Mouse (Mus musculus): ENCODE results near the gene Soga1. TPM values are rescaled to one million over a fixed set of nuclear protein-coding genes. Genes with fewer than 3 reads are reported as not detected.

Soga1 gene
- polyA plus RNA-seq, 1 experiment = 40.2 TPM

- TF ChIP-seq POLR2A (IDR thresholded peaks at IDR 0.05; ENCODE audit: borderline replicate concordance, extremely low read depth, insufficient read depth, insufficient read length, poor library complexity, severe bottlenecking) = no peak
- DNase-seq (ENCODE audit: low read depth) = no peak
Observed at GRCm38 (mm10) chr2:157007234-157007596, 71.8 kb downstream of the Soga1 start.

DNA sequence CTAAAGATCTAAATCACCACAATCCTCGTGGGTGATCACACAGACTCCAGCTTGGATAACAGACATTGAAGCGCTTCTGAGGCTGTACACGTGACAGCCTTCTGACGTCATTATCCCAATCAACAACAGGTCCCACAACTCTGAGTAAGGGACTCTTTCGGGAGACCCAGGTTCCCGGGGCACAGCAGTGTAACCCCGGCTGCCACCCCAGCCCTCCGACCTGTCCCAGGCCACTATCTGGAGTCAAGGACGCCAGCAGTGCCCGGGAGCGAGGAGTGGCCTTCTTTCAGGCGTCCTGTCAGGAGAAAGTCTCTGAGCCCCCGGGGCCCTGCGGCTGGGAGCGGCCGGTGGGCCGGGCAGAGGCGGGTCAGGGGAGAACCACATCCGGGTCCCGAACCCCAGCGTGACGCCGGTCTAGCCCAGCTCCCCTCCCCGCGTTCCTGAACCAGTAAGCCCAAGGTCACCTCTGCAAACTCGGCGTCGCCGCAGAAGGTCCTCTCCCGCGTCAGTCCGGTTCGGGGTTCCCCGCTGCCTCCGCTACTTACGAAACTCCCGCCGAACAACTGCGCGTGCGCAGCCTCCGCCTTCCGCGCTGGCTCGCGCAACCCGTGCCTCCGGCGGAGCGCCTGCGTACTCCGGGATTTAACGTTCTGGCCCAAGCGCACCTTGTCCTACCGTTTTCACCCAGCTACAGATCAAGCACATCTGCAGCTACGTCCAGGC is 72.4 kb downstream of the Soga1 start, which contains the start of gene Dsn1:
Gene Dsn1 (minus strand): TSS at position 644 of the 723 bp plus-strand sequence.
- no peak for TF ChIP-seq CTCF (IDR thresholded peaks at IDR 0.05; ENCODE audit: borderline replicate concordance, extremely low read depth, insufficient read depth, insufficient read length)
- TF ChIP-seq POLR2A (IDR thresholded peaks at IDR 0.05; ENCODE audit: borderline replicate concordance, extremely low read depth, insufficient read depth, insufficient read length, poor library complexity, severe bottlenecking) = peak; percentile 40; the same call in 1 of the 2 replicates
- DNase-seq (ENCODE audit: low read depth) = peak; percentile 95

- no peak for DNase-seq (ENCODE audit: low read depth)
- no peak for TF ChIP-seq POLR2A (IDR thresholded peaks at IDR 0.05; ENCODE audit: borderline replicate concordance, extremely low read depth, insufficient read depth, insufficient read length, poor library complexity, severe bottlenecking)
Observed at GRCm38 (mm10) chr2:157002321-157002720, 76.7 kb downstream of the Soga1 start.

DNA sequence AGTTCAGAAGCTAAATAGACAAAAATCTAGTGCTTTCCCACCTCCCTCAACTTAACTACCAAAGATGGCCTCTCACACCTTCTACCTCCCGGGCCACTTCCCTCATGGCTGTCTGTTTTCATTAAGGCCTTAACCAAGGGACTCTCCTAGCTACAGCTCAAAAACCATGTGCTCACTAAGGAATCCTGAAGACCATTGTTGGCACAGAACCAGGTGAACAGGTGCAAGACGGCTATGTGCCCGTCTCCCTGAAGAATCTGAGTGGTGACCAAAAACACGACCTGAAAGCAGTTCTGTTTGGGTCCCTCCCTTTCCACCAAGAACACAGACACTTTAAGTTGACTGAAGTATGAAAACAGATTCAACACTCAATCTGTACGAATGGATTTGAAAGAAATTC is 80.8 kb downstream of the Soga1 start:
- no peak for TF ChIP-seq CTCF (IDR thresholded peaks at IDR 0.05; ENCODE audit: borderline replicate concordance, extremely low read depth, insufficient read depth, insufficient read length)
- TF ChIP-seq POLR2A (IDR thresholded peaks at IDR 0.05; ENCODE audit: borderline replicate concordance, extremely low read depth, insufficient read depth, insufficient read length, poor library complexity, severe bottlenecking) = no peak

GRCm38 (mm10) chr2:156996576-156996975 is 82.5 kb downstream of the Soga1 start:
- peak; percentile 64 for DNase-seq (ENCODE audit: low read depth)
- TF ChIP-seq CTCF (IDR thresholded peaks at IDR 0.05; ENCODE audit: borderline replicate concordance, extremely low read depth, insufficient read depth, insufficient read length) (peak; percentile 67; the same call in 1 of the 2 replicates), POLR2A (IDR thresholded peaks at IDR 0.05; ENCODE audit: borderline replicate concordance, extremely low read depth, insufficient read depth, insufficient read length, poor library complexity, severe bottlenecking) (no peak)

More for the DNA sequence above, 80.8 kb downstream of the Soga1 start:
- DNase-seq (ENCODE audit: low read depth) = no peak

- peak; percentile 47; the same call in 1 of the 2 replicates for TF ChIP-seq POLR2A (IDR thresholded peaks at IDR 0.05; ENCODE audit: borderline replicate concordance, extremely low read depth, insufficient read depth, insufficient read length, poor library complexity, severe bottlenecking)
- peak; percentile 47; the same call in 1 of the 2 replicates for TF ChIP-seq CTCF (IDR thresholded peaks at IDR 0.05; ENCODE audit: borderline replicate concordance, extremely low read depth, insufficient read depth, insufficient read length)
- peak; percentile 99 for DNase-seq (ENCODE audit: low read depth)
Observed at GRCm38 (mm10) chr2:156991470-156992319, 87.4 kb downstream of the Soga1 start, which contains the start of gene Ndrg3. Gene Ndrg3, minus strand, starts transcription at chr2:156992056.

- DNase-seq (ENCODE audit: low read depth) = peak; percentile 41
- no peak for TF ChIP-seq POLR2A (IDR thresholded peaks at IDR 0.05; ENCODE audit: borderline replicate concordance, extremely low read depth, insufficient read depth, insufficient read length, poor library complexity, severe bottlenecking)
- no peak for TF ChIP-seq CTCF (IDR thresholded peaks at IDR 0.05; ENCODE audit: borderline replicate concordance, extremely low read depth, insufficient read depth, insufficient read length)
Observed at GRCm38 (mm10) chr2:156990727-156991431, 88.2 kb downstream of the Soga1 start.

DNA sequence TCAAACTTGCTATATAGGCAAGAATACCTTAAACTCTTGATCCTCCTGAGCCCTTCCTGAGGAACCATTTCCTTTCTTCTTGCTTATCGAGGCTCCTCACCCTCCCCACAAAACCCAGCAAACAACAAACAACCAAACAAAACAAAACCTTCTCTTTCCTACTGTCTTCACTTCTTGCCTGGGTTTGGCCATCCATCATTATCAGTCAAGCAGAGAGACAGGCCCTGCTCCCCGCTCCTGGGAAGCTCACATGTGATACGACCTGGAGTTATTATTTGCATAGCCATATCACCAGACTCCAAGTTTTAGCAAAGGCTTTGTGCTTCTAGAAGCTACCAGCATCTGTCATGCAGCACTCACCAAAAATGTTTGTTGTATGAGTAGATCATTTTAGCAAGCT is 91.7 kb downstream of the Soga1 start:
- no peak for DNase-seq (ENCODE audit: low read depth)
- TF ChIP-seq CTCF (IDR thresholded peaks at IDR 0.05; ENCODE audit: borderline replicate concordance, extremely low read depth, insufficient read depth, insufficient read length) (no peak), POLR2A (IDR thresholded peaks at IDR 0.05; ENCODE audit: borderline replicate concordance, extremely low read depth, insufficient read depth, insufficient read length, poor library complexity, severe bottlenecking) (no peak)

GRCm38 (mm10) chr2:156982864-156983263 is 96.2 kb downstream of the Soga1 start:
- TF ChIP-seq CTCF (IDR thresholded peaks at IDR 0.05; ENCODE audit: borderline replicate concordance, extremely low read depth, insufficient read depth, insufficient read length) (no peak), POLR2A (IDR thresholded peaks at IDR 0.05; ENCODE audit: borderline replicate concordance, extremely low read depth, insufficient read depth, insufficient read length, poor library complexity, severe bottlenecking) (no peak)
- peak; percentile 27 for DNase-seq (ENCODE audit: low read depth)

DNA sequence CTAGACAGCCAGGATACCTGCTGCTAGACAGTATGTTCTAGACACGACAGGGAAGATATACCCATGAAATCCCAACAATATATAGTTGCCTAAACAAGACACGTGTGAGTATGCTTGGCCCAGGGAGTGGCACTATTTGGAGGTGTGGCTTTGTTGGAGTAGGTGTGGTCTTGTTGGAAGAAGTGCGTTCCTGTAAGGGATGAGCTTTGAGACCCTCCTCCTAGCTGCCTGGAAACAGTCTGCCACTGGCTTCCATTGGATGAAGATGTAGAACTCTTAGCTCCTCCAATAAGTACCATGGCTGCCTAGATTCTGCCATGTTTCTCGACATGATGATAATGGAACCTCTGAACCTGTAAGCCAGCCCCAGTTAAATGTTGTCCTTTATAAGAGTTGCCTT is 97.8 kb downstream of the Soga1 start:
- DNase-seq (ENCODE audit: low read depth) = no peak
- no peak for TF ChIP-seq CTCF (IDR thresholded peaks at IDR 0.05; ENCODE audit: borderline replicate concordance, extremely low read depth, insufficient read depth, insufficient read length)
- TF ChIP-seq POLR2A (IDR thresholded peaks at IDR 0.05; ENCODE audit: borderline replicate concordance, extremely low read depth, insufficient read depth, insufficient read length, poor library complexity, severe bottlenecking) = no peak

DNA sequence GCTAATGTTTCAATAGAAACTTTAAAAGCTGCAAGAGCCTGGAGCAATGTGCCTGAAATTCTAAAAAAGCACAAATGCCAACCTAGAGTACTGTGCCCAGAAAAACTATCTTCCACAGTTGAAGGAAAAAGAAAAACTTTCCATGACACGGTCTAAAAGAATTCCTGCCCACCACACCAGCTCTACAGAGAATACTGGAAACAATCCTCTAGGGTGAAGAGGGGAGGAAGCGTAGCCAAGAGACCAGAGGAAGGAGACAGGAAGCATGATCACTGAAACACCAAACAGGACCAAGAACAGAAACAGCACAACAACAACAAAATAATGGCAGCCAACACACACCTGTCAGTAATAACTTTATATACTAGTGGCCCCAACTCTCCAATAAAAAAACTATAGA is 99.0 kb downstream of the Soga1 start:
- TF ChIP-seq POLR2A (IDR thresholded peaks at IDR 0.05; ENCODE audit: borderline replicate concordance, extremely low read depth, insufficient read depth, insufficient read length, poor library complexity, severe bottlenecking) (no peak), CTCF (IDR thresholded peaks at IDR 0.05; ENCODE audit: borderline replicate concordance, extremely low read depth, insufficient read depth, insufficient read length) (no peak)
- no peak for DNase-seq (ENCODE audit: low read depth)
